Mouse (Mus musculus) cerebellum, postnatal 14 days (tissue): ENCODE measurements around the gene Slc38a4.

Source experiments
- DNase-seq, 2 experiments: peaks; one replicate each; pipeline ENCODE4 v3.0.0; 2021; ENCODE audit warnings: mixed read lengths in 2 of 2

Gene Slc38a4

GRCm38 (mm10) chr15:97050436-97050835 is 5.3 kb downstream of the Slc38a4 start:
- DNase-seq, result no peak

GRCm38 (mm10) chr15:97050011-97050410 is 5.7 kb downstream of the Slc38a4 start:
- no peak for DNase-seq

DNA sequence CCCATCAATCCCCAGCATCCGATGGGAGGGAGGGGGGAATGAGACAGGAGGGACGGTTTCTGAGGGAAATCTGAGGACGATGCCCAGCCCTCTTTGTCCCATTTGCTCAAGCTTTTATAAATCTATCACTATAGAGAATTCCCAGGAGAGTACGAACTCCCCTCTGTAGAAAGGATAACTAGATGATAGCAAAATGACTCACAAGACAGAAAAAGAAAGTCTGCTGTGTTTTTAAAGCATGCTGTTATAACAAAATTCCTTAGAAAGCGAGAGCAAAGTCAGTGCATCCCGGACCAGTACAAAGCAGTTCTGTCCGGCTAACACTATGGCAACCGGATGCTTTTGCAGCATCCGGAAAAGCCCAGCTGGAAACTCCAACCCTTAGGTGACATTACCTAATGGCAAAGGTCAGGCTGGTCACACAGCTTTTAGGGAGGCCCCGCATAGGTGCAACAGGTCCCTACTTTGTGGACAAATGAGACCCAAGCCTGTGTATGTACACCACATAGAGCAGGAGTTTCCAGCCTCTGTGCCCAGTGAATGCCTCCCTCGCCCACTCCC is 6.4 kb downstream of the Slc38a4 start:
- no peak for DNase-seq

DNA sequence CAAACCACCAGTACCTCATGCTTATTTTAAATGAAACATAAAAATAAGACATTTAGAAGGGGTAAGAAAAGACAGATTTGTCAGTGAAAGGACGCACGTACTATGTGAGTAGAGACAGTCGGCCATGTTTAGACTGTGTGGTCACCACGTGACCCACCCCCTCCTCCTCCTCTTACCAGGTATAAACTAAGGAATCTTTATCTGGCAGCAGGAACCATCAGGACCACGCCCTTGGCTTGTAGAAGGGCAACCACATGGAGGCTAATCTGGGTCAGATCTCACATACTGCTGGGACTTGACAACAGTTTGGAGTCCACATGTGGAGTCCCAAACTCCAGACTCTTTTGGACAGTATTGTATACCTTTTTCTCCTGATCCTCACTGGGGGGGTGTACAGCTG is 7.5 kb downstream of the Slc38a4 start:
- no peak for DNase-seq

- no peak for DNase-seq
Measured at GRCm38 (mm10) chr15:97043921-97044320, 11.8 kb downstream of the Slc38a4 start.

- no peak for DNase-seq
Measured at GRCm38 (mm10) chr15:97042001-97042491, 13.7 kb downstream of the Slc38a4 start.

GRCm38 (mm10) chr15:97041182-97041581 is 14.6 kb downstream of the Slc38a4 start:
- DNase-seq, result no peak

DNA sequence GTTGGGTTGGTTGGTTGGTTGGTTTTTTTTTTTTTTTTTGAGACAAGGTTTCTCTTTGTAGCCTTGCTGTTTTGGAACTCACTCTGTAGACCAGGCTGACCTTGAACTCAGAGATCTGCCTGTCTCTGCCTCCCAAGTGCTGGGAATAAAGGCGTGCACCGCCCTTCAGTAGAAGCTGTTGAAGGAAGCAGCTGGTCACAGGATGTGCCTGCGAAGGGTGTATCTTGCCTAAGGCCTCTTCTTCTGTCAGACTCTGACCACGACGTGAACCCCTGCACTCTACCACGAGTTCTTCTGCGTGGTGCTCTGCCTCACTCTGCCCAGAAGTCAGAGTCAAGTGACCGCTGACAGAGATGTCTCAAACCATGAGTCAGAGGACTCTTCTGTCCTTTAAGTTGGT is 18.0 kb downstream of the Slc38a4 start:
- DNase-seq, result no peak

DNA sequence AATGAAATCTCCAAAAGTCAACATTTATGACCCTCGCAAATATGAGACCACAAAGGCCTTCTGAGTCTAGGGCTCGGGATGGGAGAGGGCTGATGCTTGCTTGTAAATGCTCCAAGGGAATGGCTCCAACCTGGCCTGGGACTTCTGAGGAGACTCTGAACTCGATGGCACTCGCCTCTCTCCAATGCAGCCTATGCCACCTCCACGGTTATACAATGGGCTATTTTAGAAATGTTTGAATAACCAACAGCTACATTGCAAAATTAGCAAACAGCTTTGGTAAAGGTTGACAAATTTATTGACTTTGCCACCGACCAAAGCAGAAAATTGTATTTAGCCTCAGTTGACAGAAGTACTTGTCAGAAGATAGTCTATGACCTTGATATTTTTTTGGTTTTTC is 19.9 kb downstream of the Slc38a4 start:
- no peak for DNase-seq

- DNase-seq, result no peak
Measured at GRCm38 (mm10) chr15:97033485-97033991, 22.2 kb downstream of the Slc38a4 start.

GRCm38 (mm10) chr15:97031886-97032285 is 23.9 kb downstream of the Slc38a4 start:
- no peak for DNase-seq

- no peak for DNase-seq
Measured at GRCm38 (mm10) chr15:97030984-97031492, 24.7 kb downstream of the Slc38a4 start.

GRCm38 (mm10) chr15:97030136-97030535 is 25.6 kb downstream of the Slc38a4 start:
- no peak for DNase-seq

- no peak for DNase-seq
Measured at GRCm38 (mm10) chr15:97029064-97029791, 26.5 kb downstream of the Slc38a4 start.

DNA sequence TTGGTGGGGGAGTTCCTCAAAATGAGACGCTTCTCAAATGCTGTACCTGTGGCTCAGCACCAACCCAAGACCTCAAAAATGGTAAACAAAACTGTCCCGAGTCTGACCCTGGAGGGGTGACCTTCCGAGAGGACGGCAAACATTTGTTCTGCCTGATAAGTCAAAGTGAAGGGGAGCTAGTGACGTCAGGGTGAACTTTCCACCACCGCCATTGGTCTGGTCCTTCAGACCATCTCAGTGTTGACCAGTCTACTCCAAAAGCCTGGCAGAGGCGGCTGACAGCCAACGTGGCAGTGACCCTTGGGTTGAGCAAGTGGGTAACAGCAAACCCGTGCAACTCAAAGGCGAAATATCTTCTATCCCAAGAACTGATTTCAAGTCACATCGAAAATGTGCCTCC is 27.1 kb downstream of the Slc38a4 start:
- no peak for DNase-seq

- no peak for DNase-seq
Measured at GRCm38 (mm10) chr15:97028046-97028634, 27.6 kb downstream of the Slc38a4 start.

GRCm38 (mm10) chr15:97026670-97027069 is 29.1 kb downstream of the Slc38a4 start:
- no peak for DNase-seq

DNA sequence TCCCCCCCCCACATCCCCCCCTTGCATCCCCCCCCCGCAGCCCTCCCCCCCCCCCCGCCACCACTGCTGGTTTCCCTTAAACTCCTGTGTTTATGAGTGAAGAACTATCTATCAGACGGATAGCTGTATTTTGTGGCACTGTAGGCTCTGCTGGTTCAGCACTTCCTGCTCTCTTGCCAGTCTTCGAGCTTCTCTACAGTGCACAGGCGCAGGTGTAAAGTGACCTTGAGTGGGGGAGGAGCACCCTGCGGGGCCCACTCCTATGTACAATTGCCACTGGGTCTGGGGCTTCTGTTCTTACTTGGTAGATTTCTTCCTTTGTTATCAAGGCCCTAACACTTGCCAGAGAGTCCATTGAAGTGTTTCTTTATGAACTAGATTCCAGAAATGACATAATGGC is 33.0 kb downstream of the Slc38a4 start:
- no peak for DNase-seq

DNA sequence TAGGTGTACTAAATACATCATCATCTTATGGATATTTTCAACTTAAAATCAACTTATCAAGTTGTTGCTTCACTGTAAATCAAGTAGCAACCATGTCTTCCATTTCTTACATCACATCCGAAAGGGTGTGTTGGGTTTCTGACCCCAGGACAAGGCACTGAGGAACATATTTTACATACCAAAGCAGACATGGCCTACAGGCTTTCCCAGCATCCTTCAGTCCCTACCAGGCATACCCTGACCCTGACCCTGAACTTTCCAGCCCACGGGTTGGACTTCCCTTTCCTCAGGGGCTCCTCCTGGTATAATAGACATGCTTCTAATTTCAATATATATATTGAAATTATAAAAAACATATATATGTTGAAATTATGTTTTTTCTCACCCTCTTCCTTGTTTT is 33.5 kb downstream of the Slc38a4 start:
- DNase-seq, result no peak

DNA sequence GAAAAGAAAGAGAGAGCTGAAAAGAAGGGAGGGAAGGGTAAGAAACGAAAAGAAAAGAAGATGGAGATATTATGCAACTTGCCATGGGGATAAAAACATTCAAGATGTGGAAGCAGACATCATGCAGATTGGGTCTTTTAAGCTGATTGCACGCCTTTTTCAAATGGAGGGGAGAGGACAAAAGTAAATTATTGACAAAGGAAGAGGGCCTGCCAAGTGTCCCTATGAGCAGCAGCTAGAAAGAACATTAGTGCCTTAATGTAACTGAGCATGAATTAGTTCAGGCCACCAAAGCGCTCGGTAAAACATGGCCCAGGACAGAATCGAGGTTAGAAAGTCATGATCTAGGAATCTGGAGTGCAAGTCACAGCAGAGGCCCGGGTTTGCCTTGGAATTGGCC is 35.5 kb downstream of the Slc38a4 start:
- no peak for DNase-seq

DNA sequence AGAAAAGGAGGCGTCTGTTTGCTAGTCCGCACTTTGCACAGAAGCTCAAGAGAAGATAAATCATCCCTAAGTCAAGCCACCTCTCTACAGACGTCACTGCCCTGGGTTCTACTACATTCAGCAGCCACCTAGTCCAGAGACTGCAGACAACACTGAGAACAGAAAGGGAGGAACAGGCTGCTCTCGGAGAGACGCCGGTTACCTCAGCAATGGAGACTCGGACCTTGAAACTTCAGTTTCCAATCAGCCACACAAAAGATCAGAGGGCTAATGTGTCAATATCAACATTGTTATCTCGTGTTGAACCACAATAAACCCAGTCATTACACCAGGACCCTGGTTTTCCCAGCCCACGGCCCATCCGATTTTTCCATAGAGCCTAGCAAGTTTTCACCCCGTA is 36.4 kb downstream of the Slc38a4 start:
- DNase-seq, result no peak

- no peak for DNase-seq
Measured at GRCm38 (mm10) chr15:97017195-97017594, 38.6 kb downstream of the Slc38a4 start.

- DNase-seq, result no peak
Measured at GRCm38 (mm10) chr15:97015036-97015596, 40.6 kb downstream of the Slc38a4 start.
